Mouse (Mus musculus): Measurements from ENCODE around the gene Opcml. TPM values are rescaled to one million over a fixed set of nuclear protein-coding genes. Genes with fewer than 3 reads are reported as not detected.

Opcml gene
- polyA plus RNA-seq, 1 experiment: 0.06 TPM

DNA sequence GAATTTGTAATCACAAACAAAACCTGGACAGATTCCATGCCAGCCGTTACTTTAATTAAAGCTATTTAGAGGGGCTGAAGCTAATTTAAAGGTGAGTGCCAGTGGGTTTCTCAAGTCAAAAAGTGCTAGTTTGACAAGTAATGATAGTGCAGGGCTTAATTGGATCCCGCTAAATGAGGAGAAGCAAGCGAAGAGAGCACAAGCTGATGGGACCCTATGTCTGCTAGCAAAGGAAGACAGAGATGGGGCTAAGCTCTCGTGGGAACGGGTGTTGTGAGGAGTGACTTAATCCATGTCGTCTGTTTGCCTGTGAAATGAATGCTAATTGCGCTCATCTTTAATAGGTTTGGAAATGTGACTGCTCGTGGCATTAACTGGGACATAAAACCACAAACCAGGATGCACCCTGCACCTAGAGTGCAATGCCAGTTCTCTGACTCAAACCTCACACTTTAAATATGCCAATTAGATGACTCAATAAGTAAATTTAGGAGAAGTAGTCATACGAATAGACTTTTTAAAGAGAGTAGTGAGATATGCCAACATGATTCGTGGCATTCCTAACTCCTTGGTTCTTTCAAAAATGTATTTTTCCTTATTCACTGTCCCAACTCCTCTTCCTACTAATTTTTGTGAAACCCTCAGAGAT lies 174.5 kb downstream of the Opcml start:
- Histone ChIP-seq H3K4me3 (ENCODE audit: insufficient read depth, poor library complexity, severe bottlenecking) (no peak overlapping the region), H3K36me3 (ENCODE audit: control insufficient read depth, insufficient read depth) (no peaks in the 10 kb centered on the region), H3ac (ENCODE audit: control insufficient read depth, insufficient read length, low read depth) (no peak overlapping the region), H3K79me3 (ENCODE audit: low read depth) (no peaks in the 10 kb centered on the region), H3K79me2 (ENCODE audit: control insufficient read depth, insufficient read depth) (no peaks in the 10 kb centered on the region), H3K27me3 (ENCODE audit: control insufficient read depth, insufficient read depth, insufficient read length) (no peaks in the 10 kb centered on the region)
- TF ChIP-seq MAX (IDR thresholded peaks at IDR 0.05): no peak
- no peak for TF ChIP-seq CTCF (IDR thresholded peaks at IDR 0.05; ENCODE audit: control insufficient read depth, insufficient read depth, insufficient read length)
- no peak for TF ChIP-seq FOSL1 (IDR thresholded peaks at IDR 0.05; ENCODE audit: insufficient read depth, low read length, poor library complexity, severe bottlenecking)
- TF ChIP-seq USF1 (IDR thresholded peaks at IDR 0.05; ENCODE audit: low read depth): no peak
- no peak for TF ChIP-seq MYOG (IDR thresholded peaks at IDR 0.05; ENCODE audit: control insufficient read depth, extremely low read depth, insufficient read length)
- TF ChIP-seq MYOD1 (IDR thresholded peaks at IDR 0.05; ENCODE audit: control insufficient read depth, insufficient read length, low read depth): no peak
- TF ChIP-seq CEBPB (IDR thresholded peaks at IDR 0.05; ENCODE audit: low read depth): no peak

- Histone ChIP-seq H3ac (ENCODE audit: control insufficient read depth, insufficient read length, low read depth) (no peak overlapping the region), H3K36me3 (ENCODE audit: control insufficient read depth, insufficient read depth) (no peaks in the 10 kb centered on the region), H3K27me3 (ENCODE audit: control insufficient read depth, insufficient read depth, insufficient read length) (no peaks in the 10 kb centered on the region), H3K79me2 (ENCODE audit: control insufficient read depth, insufficient read depth) (no peaks in the 10 kb centered on the region), H3K79me3 (ENCODE audit: low read depth) (no peaks in the 10 kb centered on the region), H3K4me3 (ENCODE audit: insufficient read depth, poor library complexity, severe bottlenecking) (no peak overlapping the region)
- no peak for TF ChIP-seq USF1 (IDR thresholded peaks at IDR 0.05; ENCODE audit: low read depth)
- no peak for TF ChIP-seq CTCF (IDR thresholded peaks at IDR 0.05; ENCODE audit: control insufficient read depth, insufficient read depth, insufficient read length)
- TF ChIP-seq MAX (IDR thresholded peaks at IDR 0.05): no peak
- TF ChIP-seq MYOD1 (IDR thresholded peaks at IDR 0.05; ENCODE audit: control insufficient read depth, insufficient read length, low read depth): no peak
- TF ChIP-seq MYOG (IDR thresholded peaks at IDR 0.05; ENCODE audit: control insufficient read depth, extremely low read depth, insufficient read length): no peak
- TF ChIP-seq FOSL1 (IDR thresholded peaks at IDR 0.05; ENCODE audit: insufficient read depth, low read length, poor library complexity, severe bottlenecking): no peak
- TF ChIP-seq CEBPB (IDR thresholded peaks at IDR 0.05; ENCODE audit: low read depth): no peak
These were observed 177.7 kb downstream of the Opcml start for GRCm38 (mm10) chr9:27968266-27968665.

DNA sequence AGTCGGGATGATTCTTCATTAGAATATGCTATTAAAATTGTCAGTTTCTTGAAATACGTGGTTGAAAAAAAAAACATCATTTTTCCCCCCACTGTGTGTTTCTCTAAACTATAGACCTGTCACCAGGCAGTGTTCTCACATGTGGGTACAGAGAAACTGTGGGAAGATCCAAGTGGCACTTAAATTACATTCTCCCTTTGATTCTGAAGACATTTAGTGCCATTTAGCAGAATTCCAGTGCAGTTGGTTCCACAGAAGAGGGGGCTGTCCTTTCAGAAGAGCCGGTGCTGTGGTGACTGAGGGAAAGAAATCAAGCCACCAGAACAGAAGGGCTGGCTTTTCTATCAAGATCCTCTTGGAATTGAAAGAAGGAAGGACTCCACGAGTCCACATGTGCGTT lies 181.7 kb downstream of the Opcml start:
- no peaks in the 10 kb centered on the region for H3K79me3 ChIP-seq (ENCODE audit: low read depth)
- no peaks in the 10 kb centered on the region for H3K27me3 ChIP-seq (ENCODE audit: control insufficient read depth, insufficient read depth, insufficient read length)
- H3K4me3 ChIP-seq (ENCODE audit: insufficient read depth, poor library complexity, severe bottlenecking): no peak overlapping the region
- no peaks in the 10 kb centered on the region for H3K79me2 ChIP-seq (ENCODE audit: control insufficient read depth, insufficient read depth)
- H3ac ChIP-seq (ENCODE audit: control insufficient read depth, insufficient read length, low read depth): no peak overlapping the region
- TF ChIP-seq USF1 (IDR thresholded peaks at IDR 0.05; ENCODE audit: low read depth): no peak
- no peak for TF ChIP-seq CEBPB (IDR thresholded peaks at IDR 0.05; ENCODE audit: low read depth)
- no peak for TF ChIP-seq FOSL1 (IDR thresholded peaks at IDR 0.05; ENCODE audit: insufficient read depth, low read length, poor library complexity, severe bottlenecking)
- TF ChIP-seq MAX (IDR thresholded peaks at IDR 0.05): no peak
- TF ChIP-seq CTCF (IDR thresholded peaks at IDR 0.05; ENCODE audit: control insufficient read depth, insufficient read depth, insufficient read length): no peak
- no peak for TF ChIP-seq MYOD1 (IDR thresholded peaks at IDR 0.05; ENCODE audit: control insufficient read depth, insufficient read length, low read depth)
- no peak for TF ChIP-seq MYOG (IDR thresholded peaks at IDR 0.05; ENCODE audit: control insufficient read depth, extremely low read depth, insufficient read length)
- no peaks in the 10 kb centered on the region for H3K36me3 ChIP-seq (ENCODE audit: control insufficient read depth, insufficient read depth)

GRCm38 (mm10) chr9:27982576-27982975 lies 192.0 kb downstream of the Opcml start:
- H3K36me3 ChIP-seq (ENCODE audit: control insufficient read depth, insufficient read depth): no peaks in the 10 kb centered on the region
- no peak overlapping the region for H3K4me3 ChIP-seq (ENCODE audit: insufficient read depth, poor library complexity, severe bottlenecking)
- H3ac ChIP-seq (ENCODE audit: control insufficient read depth, insufficient read length, low read depth): no peak overlapping the region
- TF ChIP-seq CTCF (IDR thresholded peaks at IDR 0.05; ENCODE audit: control insufficient read depth, insufficient read depth, insufficient read length): no peak
- no peak for TF ChIP-seq MAX (IDR thresholded peaks at IDR 0.05)
- TF ChIP-seq CEBPB (IDR thresholded peaks at IDR 0.05; ENCODE audit: low read depth): no peak
- TF ChIP-seq MYOD1 (IDR thresholded peaks at IDR 0.05; ENCODE audit: control insufficient read depth, insufficient read length, low read depth): no peak
- TF ChIP-seq FOSL1 (IDR thresholded peaks at IDR 0.05; ENCODE audit: insufficient read depth, low read length, poor library complexity, severe bottlenecking): no peak
- TF ChIP-seq MYOG (IDR thresholded peaks at IDR 0.05; ENCODE audit: control insufficient read depth, extremely low read depth, insufficient read length): no peak
- no peak for TF ChIP-seq USF1 (IDR thresholded peaks at IDR 0.05; ENCODE audit: low read depth)
- no peaks in the 10 kb centered on the region for H3K79me2 ChIP-seq (ENCODE audit: control insufficient read depth, insufficient read depth)
- no peaks in the 10 kb centered on the region for H3K27me3 ChIP-seq (ENCODE audit: control insufficient read depth, insufficient read depth, insufficient read length)
- H3K79me3 ChIP-seq (ENCODE audit: low read depth): no peaks in the 10 kb centered on the region

DNA sequence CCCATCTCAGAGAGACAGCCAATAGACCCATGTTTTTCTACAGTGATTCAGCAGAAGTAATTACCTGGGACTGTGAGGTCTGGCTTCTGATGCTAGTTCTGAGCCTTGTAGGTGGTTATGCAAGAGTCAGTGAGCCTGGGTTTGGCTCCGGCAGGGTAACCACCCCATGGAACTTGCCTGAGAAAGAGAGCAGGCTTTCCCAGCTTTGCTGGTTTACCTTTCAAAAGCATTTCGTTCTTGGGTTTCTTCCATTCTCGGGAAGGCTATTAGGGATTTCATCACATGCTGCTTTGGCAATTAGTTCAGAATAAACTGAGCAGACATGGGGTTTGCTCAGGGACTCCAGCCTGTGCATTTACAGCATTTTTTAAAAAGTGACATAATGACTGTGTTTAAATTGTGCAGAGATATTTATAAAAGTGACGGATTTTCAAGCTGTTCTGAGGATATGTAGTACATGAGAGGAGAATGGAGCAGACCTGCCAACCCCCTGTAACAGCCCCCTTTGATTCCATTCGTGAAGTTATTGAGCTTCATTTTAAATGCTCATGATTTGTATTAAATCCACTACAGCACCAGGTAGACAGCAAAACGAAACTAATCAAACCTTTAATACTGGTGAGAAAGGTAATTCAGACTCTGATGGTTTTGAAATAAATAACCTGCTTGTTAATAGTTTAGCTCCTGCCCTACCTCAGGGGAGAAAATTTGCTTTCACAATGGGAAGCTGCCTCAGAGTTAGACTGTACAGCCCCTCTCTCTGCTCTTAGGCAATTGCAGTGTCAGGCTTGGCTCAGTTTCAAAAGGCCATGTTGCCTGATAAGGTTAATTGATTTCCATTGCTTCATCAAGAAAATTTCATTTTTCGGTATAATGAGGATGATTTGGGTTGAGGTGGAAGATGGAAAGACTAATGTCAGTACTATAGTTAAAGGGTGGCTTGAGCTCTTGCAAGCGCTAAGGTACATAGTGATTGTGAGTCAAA lies 196.3 kb downstream of the Opcml start:
- TF ChIP-seq MYOD1 (IDR thresholded peaks at IDR 0.05; ENCODE audit: control insufficient read depth, insufficient read length, low read depth) (no peak), MYOG (IDR thresholded peaks at IDR 0.05; ENCODE audit: control insufficient read depth, extremely low read depth, insufficient read length) (no peak), FOSL1 (IDR thresholded peaks at IDR 0.05; ENCODE audit: insufficient read depth, low read length, poor library complexity, severe bottlenecking) (no peak), CEBPB (IDR thresholded peaks at IDR 0.05; ENCODE audit: low read depth) (no peak), MAX (IDR thresholded peaks at IDR 0.05) (no peak), USF1 (IDR thresholded peaks at IDR 0.05; ENCODE audit: low read depth) (no peak), CTCF (IDR thresholded peaks at IDR 0.05; ENCODE audit: control insufficient read depth, insufficient read depth, insufficient read length) (no peak)
- Histone ChIP-seq H3K36me3 (ENCODE audit: control insufficient read depth, insufficient read depth) (no peaks in the 10 kb centered on the region), H3K79me3 (ENCODE audit: low read depth) (no peaks in the 10 kb centered on the region), H3K27me3 (ENCODE audit: control insufficient read depth, insufficient read depth, insufficient read length) (no peaks in the 10 kb centered on the region), H3K4me3 (ENCODE audit: insufficient read depth, poor library complexity, severe bottlenecking) (no peak overlapping the region), H3ac (ENCODE audit: control insufficient read depth, insufficient read length, low read depth) (no peak overlapping the region), H3K79me2 (ENCODE audit: control insufficient read depth, insufficient read depth) (no peaks in the 10 kb centered on the region)
